Mouse (Mus musculus) liver, embryonic 16.5 days (tissue): ENCODE measurements around the gene Emc7. TPM values are rescaled to one million over a fixed set of nuclear protein-coding genes. Genes with fewer than 3 reads are reported as not detected.

Experiments
- ATAC-seq: fragments of 200-750 bp; cut with Nextera tagmentation; 2 replicates; pipeline ENCODE4 v1.8.0; 2017; ENCODE audit warnings: low read depth, mild to moderate bottlenecking, moderate number of reproducible peaks, moderate library complexity
- H3K27ac ChIP-seq: fragments of 300-500 bp; sonication (generic); 2 replicates; pipeline ENCODE4 v1.5.1; 2014; ENCODE audit warnings: mild to moderate bottlenecking, low read length
- H3K27me3 ChIP-seq: fragments of 300-500 bp; sonication (generic); 2 replicates; pipeline ENCODE4 v1.6.1; 2014; ENCODE audit warnings: low read depth, low read length, mixed read lengths; ENCODE audit not compliant: control insufficient read depth, insufficient read depth
- H3K36me3 ChIP-seq: fragments of 300-500 bp; sonication (generic); 2 replicates; pipeline ENCODE4 v1.6.1; 2014; ENCODE audit warnings: mild to moderate bottlenecking; ENCODE audit not compliant: control insufficient read depth, insufficient read depth
- H3K4me1 ChIP-seq: fragments of 300-500 bp; sonication (generic); 2 replicates; pipeline ENCODE4 v1.6.1; 2014; ENCODE audit warnings: low read depth, low read length, mixed read lengths; ENCODE audit not compliant: control insufficient read depth
- H3K4me2 ChIP-seq: fragments of 300-500 bp; sonication (generic); 2 replicates; pipeline ENCODE4 v1.6.1; 2014; ENCODE audit warnings: low read depth, low read length, mixed read lengths
- H3K4me3 ChIP-seq: fragments of 300-500 bp; sonication (generic); 2 replicates; pipeline ENCODE4 v1.5.1; 2014; ENCODE audit warnings: low read depth, mild to moderate bottlenecking, low read length
- H3K9ac ChIP-seq: fragments of 300-500 bp; sonication (generic); 2 replicates; pipeline ENCODE4 v1.6.1; 2014; ENCODE audit warnings: low read depth, low read length
- H3K9me3 ChIP-seq: fragments of 300-500 bp; sonication (generic); replicated peaks from 2 replicates; pipeline ENCODE4 v1.6.1; 2016; ENCODE audit warnings: low read length; ENCODE audit not compliant: control insufficient read depth
- WGBS: fragments of 180-500 bp; shearing (Covaris S2); extraction: QIAGEN DNeasy Blood & Tissue Kit; methylation state at CpG from one replicate; pipeline ENCODE4 v1.1.7; 2014; ENCODE audit not compliant: insufficient replicate concordance; 5-methylcytosine and 5-hydroxymethylcytosine counted together
- polyA plus RNA-seq: library from polyadenylated mRNA; unstranded; fragments of >200 nt; fragmentation: Nextera tagmentation; extraction: Ambion mirVana; gene quantifications from 2 replicates; pipeline ENCODE4 v1.2.1, GENCODE M21; 2015

The Emc7 gene
- polyA plus RNA-seq, 1 experiment from 2014 or later: 12.9 TPM

DNA sequence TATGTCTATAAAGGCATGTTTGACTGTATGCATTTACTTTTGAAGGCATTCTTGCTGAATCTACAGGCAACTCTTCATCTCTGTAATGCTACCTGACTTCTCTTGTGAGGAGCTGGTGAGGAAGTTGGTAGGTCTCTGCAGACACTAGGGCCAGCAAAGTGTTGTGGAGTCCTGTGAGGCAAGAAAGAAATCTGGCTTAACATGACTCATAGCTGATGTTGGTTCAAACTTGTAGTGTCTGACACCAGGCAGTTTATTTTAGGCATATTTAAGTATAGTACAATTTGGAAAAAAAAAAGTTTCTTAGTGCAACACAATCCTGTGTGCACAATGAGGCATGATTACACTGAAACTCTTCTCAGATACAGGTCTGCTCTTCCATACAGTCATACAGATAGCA lies 14.7 kb downstream of the Emc7 start:
- Histone ChIP-seq H3K9ac (no peak overlapping the region), H3K27me3 (no peaks in the 10 kb centered on the region), H3K36me3 (peaks cover 16% of the 10 kb centered on the region), H3K4me3 (no peak overlapping the region), H3K9me3 (no peaks in the 10 kb centered on the region), H3K27ac (no peak overlapping the region), H3K4me2 (no peak overlapping the region), H3K4me1 (no peaks in the 10 kb centered on the region)
- ATAC-seq: no peak

DNA sequence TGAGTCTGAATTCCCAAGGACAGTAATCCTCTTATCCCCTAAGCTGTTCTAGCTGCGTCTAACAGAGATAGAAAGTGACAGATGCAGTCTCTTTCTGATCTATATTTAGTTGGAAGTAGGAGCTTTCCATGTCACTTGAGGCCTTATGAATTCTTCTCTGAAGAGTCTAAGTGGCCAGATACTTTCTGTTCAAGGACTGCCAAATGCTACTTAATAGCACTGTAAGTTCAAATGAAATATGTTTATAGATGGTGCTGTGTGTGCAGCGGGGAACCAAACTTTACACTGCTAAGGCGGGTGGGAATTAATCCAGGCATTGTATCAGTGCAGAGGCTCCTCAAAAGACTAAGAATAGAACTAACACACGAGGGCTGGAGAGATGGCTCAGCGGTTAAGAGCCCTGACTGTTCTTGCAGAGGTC lies 16.2 kb downstream of the Emc7 start:
- H3K27me3 ChIP-seq: no peaks in the 10 kb centered on the region

DNA sequence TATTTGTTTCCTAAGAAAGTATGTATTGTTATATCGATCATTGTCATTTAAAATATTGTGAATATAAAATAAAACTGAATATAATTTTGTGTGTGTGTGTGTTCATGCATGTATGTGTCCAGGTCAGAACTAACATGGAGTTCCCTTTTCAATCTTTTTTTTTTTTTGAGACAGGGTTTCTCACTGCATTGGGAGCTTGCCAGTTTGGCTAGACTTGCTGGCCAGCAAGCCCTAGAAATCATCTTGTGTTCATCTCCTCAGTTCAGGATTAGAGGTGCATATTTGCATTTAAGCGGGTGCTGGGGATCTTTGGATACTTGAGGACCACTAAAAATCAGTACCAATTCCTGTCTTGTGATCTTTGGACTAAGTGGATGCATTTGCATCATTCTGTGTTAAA lies 17.3 kb downstream of the Emc7 start:
- ATAC-seq: no peak
- Histone ChIP-seq H3K9me3 (no peaks in the 10 kb centered on the region), H3K4me1 (no peaks in the 10 kb centered on the region), H3K9ac (no peak overlapping the region), H3K36me3 (peaks cover 10% of the 10 kb centered on the region), H3K4me3 (no peak overlapping the region), H3K27ac (no peak overlapping the region), H3K4me2 (no peak overlapping the region), H3K27me3 (no peaks in the 10 kb centered on the region)
- 67% methylated on average over 2 of the region's 2 CpGs for WGBS

More for the DNA sequence above, 16.2 kb downstream of the Emc7 start:
- Histone ChIP-seq H3K9ac (no peak overlapping the region), H3K36me3 (peaks cover 13% of the 10 kb centered on the region), H3K9me3 (no peaks in the 10 kb centered on the region), H3K4me1 (no peaks in the 10 kb centered on the region), H3K4me3 (no peak overlapping the region), H3K27ac (no peak overlapping the region), H3K4me2 (no peak overlapping the region)
- WGBS: 71% methylated on average over 5 of the region's 5 CpGs
- no peak for ATAC-seq

DNA sequence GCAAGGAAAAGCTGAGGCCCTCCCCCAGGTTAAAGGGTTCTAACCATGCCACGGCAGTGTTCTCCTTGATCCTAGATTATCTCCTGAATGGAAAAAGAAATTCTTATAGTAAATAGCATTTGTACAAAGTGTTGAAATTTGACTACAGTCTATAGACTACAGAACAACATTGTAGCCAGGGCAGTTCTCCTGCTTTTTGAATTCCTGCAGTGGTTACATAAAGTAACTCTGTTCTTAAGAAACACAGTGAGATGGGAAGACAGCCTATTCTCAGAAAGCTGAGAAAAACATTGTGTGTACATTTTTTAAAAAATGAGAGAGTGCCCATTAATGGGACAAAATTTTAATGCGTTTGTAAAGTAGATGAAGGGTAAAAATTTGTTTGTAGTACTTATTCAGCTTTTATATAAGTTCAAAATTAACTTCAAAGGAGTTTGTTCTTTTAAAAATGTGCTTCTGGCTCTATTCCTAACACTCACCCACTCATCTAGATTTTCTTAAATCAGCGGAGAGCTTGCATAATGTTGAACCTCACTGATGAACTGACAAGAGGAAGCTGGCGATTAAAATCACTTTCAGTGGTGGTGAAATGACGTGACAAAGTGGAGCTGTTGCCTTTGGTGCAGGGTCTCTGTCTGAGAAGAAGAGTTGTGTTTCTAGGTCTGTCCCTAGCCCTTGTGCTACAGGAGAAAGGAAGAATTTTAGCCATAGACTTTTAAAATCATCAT lies 20.4 kb downstream of the Emc7 start:
- no peak for ATAC-seq
- no peaks in the 10 kb centered on the region for H3K9me3 ChIP-seq
- H3K4me2 ChIP-seq: no peak overlapping the region
- WGBS: 48% methylated on average over 5 of the region's 5 CpGs
- H3K27ac ChIP-seq: no peak overlapping the region
- H3K4me3 ChIP-seq: no peak overlapping the region
- no peaks in the 10 kb centered on the region for H3K27me3 ChIP-seq
- H3K9ac ChIP-seq: no peak overlapping the region
- no peaks in the 10 kb centered on the region for H3K4me1 ChIP-seq
- no peaks in the 10 kb centered on the region for H3K36me3 ChIP-seq

DNA sequence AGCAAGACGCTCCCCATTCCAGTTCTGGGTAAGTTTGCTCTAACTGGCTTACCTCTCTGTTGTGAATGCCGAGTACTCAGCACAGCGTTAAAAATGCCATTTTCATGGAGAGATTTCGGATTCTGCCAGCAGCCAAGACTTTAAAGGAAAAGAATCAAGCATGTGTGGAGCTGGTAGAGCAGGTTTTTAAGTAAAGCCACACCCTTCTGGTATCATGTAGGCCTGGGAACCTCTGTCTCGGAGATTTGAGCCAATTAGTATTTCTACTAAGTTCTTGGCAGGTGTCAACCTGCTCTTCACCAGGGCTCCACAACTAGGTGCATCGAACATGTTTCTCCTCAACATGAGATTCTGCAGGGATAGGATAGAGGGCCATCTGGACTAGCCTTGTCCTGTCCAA lies 21.8 kb downstream of the Emc7 start:
- Histone ChIP-seq H3K4me2 (no peak overlapping the region), H3K27ac (no peak overlapping the region), H3K9me3 (no peaks in the 10 kb centered on the region), H3K9ac (no peak overlapping the region), H3K27me3 (no peaks in the 10 kb centered on the region), H3K4me1 (no peaks in the 10 kb centered on the region), H3K36me3 (no peaks in the 10 kb centered on the region), H3K4me3 (no peak overlapping the region)
- 73% methylated on average over 6 of the region's 6 CpGs for WGBS
- ATAC-seq: no peak

- Histone ChIP-seq H3K27ac (no peak within 1 kb of the TSS), H3K27me3 (no peaks in the 10 kb centered on the region), H3K36me3 (no peaks in the 10 kb centered on the region), H3K4me1 (no peaks in the 10 kb centered on the region), H3K4me3 (no peak within 1 kb of the TSS), H3K4me2 (no peak within 1 kb of the TSS), H3K9ac (no peak within 1 kb of the TSS), H3K9me3 (no peaks in the 10 kb centered on the region)
- 76% methylated on average over 5 of the region's 5 CpGs for WGBS
- no peak for ATAC-seq
Observed at GRCm38 (mm10) chr2:112480669-112481068, 25.9 kb downstream of the Emc7 start, which contains the start of gene Chrm5. Gene Chrm5, minus strand, starts transcription at chr2:112480769.

DNA sequence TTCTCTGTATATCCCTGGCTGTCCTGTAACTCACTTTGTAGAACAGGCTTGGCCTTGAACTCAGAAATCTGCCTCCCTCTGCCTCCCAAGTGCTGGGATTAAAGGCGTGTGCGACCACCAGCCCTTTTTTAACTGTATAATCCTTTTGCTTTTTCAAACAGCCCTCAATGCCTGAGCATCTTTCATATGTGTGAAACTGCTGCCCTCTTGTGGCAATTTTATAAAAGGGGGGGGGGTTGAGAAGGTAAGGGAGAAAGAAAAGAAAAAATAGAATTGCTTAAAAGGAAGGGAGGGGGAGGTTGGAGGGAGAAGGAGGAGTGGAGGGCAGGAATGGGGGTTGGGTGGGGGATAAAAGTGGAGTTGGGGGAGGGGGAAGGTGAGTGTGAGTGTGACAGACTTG lies 26.8 kb downstream of the Emc7 start:
- no peak for ATAC-seq

GRCm38 (mm10) chr2:112482533-112483333 lies 27.9 kb downstream of the Emc7 start:
- no peaks in the 10 kb centered on the region for H3K4me1 ChIP-seq
- H3K4me3 ChIP-seq: no peak overlapping the region
- WGBS: 66% methylated on average over 5 of the region's 5 CpGs
- no peaks in the 10 kb centered on the region for H3K27me3 ChIP-seq
- no peaks in the 10 kb centered on the region for H3K36me3 ChIP-seq
- no peak overlapping the region for H3K27ac ChIP-seq
- H3K9me3 ChIP-seq: no peaks in the 10 kb centered on the region
- H3K9ac ChIP-seq: no peak overlapping the region
- H3K4me2 ChIP-seq: no peak overlapping the region
- no peak for ATAC-seq

More for the DNA sequence above, 26.8 kb downstream of the Emc7 start:
- WGBS: 0% methylated on average over 2 of the region's 2 CpGs
- Histone ChIP-seq H3K9me3 (no peaks in the 10 kb centered on the region), H3K27me3 (no peaks in the 10 kb centered on the region), H3K4me1 (no peaks in the 10 kb centered on the region), H3K9ac (no peak overlapping the region), H3K4me3 (no peak overlapping the region), H3K4me2 (no peak overlapping the region), H3K36me3 (no peaks in the 10 kb centered on the region), H3K27ac (no peak overlapping the region)

DNA sequence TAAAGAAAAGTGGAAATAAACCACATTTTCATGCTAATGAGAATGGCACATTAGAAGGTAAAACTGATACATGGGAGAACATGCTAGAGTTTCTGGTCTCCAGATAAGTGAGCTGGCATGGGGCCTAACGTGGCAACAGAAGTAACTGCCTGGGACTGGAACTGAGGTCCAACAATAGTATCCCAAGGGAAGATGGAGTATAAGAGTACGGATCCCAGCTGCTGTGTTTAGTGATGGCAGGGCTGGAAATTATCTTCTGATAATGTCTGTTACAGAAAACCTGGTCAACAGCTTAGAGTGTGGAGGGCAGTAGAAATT lies 28.5 kb downstream of the Emc7 start:
- no peak overlapping the region for H3K4me3 ChIP-seq
- H3K9ac ChIP-seq: no peak overlapping the region
- no peaks in the 10 kb centered on the region for H3K4me1 ChIP-seq
- H3K36me3 ChIP-seq: no peaks in the 10 kb centered on the region
- ATAC-seq: no peak
- no peaks in the 10 kb centered on the region for H3K27me3 ChIP-seq
- no peak overlapping the region for H3K4me2 ChIP-seq
- no peak overlapping the region for H3K27ac ChIP-seq
- no peaks in the 10 kb centered on the region for H3K9me3 ChIP-seq
- whole genome bisulfite sequencing: 54% methylated on average over 2 of the region's 2 CpGs
